Mouse (Mus musculus) ES-Bruce4 (cell line): ENCODE data around the gene Pfkm. TPM values are rescaled to one million over a fixed set of nuclear protein-coding genes. Genes with fewer than 3 reads are reported as not detected.

ENCODE experiments used
- H3K27ac ChIP-seq: 2 replicates; pipeline ENCODE4 v1.5.1; 2012; ENCODE audit warnings: low read length, inconsistent platforms; ENCODE audit not compliant: insufficient read depth
- H3K27me3 ChIP-seq: 2 replicates; pipeline ENCODE4 v1.6.1; 2012; ENCODE audit warnings: mild to moderate bottlenecking, low read length, inconsistent platforms; ENCODE audit not compliant: control insufficient read depth, poor library complexity, insufficient read depth, severe bottlenecking
- H3K36me3 ChIP-seq: 2 replicates; pipeline ENCODE4 v1.6.1; 2012; ENCODE audit warnings: inconsistent platforms, mild to moderate bottlenecking, low read length, moderate library complexity; ENCODE audit not compliant: control insufficient read depth, poor library complexity, insufficient read depth, severe bottlenecking
- H3K4me1 ChIP-seq: one replicate; pipeline ENCODE4 v1.8.1; 2011; ENCODE audit warnings: low read length; ENCODE audit not compliant: control insufficient read depth, insufficient read depth
- H3K4me3 ChIP-seq: 2 replicates; pipeline ENCODE4 v1.5.1; 2011; ENCODE audit warnings: low read depth, mild to moderate bottlenecking, low read length
- H3K9ac ChIP-seq: 2 replicates; pipeline ENCODE4 v1.6.1; 2012; ENCODE audit warnings: low read depth, mild to moderate bottlenecking, inconsistent platforms; ENCODE audit not compliant: poor library complexity, severe bottlenecking
- H3K9me3 ChIP-seq: replicated peaks from 2 replicates; pipeline ENCODE4 v1.6.1; 2012; ENCODE audit warnings: mild to moderate bottlenecking, low read length, inconsistent platforms; ENCODE audit not compliant: control insufficient read depth, poor library complexity, insufficient read depth, severe bottlenecking
- CTCF ChIP-seq: IDR thresholded peaks from one replicate; pipeline ENCODE4 v1.8.1; 2011; ENCODE audit warnings: low read depth, low read length
- EP300 ChIP-seq: IDR thresholded peaks from 2 replicates; pipeline ENCODE4 v1.6.1; 2011; ENCODE audit warnings: low read depth, low read length; ENCODE audit not compliant: insufficient read depth
- POLR2A ChIP-seq: IDR thresholded peaks from one replicate; pipeline ENCODE4 v1.8.1; 2011; ENCODE audit warnings: low read length; ENCODE audit not compliant: insufficient read depth
- polyA plus RNA-seq: library from polyadenylated mRNA; stranded (reverse); fragments of >200 nt; gene quantifications from 2 replicates; pipeline ENCODE4 v1.2.4, GENCODE M21; 2011; ENCODE audit warnings: low read depth; ENCODE audit not compliant: missing spikeins, insufficient read depth, insufficient read length

Gene Pfkm
- polyA plus RNA-seq, 1 experiment = 39.8 TPM

DNA sequence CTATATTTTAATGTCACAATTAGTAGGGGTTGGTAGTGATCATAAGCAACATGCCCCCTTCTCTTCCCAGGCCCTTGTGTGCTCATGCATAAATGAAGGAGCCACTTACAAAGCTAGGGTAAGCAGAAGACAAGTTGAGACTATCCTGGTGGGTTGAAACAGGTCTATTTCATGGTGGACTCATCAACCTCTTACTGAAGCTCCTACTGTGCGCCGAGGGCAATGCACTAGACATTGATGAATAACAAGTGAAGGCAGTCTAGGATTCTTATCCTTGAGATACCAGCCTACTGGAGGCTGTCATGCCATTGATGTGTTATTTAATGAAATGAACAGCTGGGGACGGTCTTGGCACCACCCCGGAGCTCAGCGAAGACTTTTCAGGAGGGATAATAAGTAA lies 62.9 kb downstream of the Pfkm start:
- Histone ChIP-seq H3K36me3 (no peaks in the 10 kb centered on the region), H3K4me1 (no peaks in the 10 kb centered on the region), H3K4me3 (no peak overlapping the region), H3K27me3 (no peaks in the 10 kb centered on the region), H3K9ac (no peak overlapping the region), H3K27ac (peak overlapping the region; percentile 94), H3K9me3 (no peaks in the 10 kb centered on the region)
- TF ChIP-seq EP300 (no peak), CTCF (no peak), POLR2A (no peak)

- H3K4me1 ChIP-seq = no peaks in the 10 kb centered on the region
- TF ChIP-seq CTCF (no peak), POLR2A (no peak), EP300 (peak; percentile 99)
- H3K9ac ChIP-seq = no peak overlapping the region
- no peaks in the 10 kb centered on the region for H3K36me3 ChIP-seq
- H3K4me3 ChIP-seq = no peak overlapping the region
- no peaks in the 10 kb centered on the region for H3K27me3 ChIP-seq
- H3K9me3 ChIP-seq = no peaks in the 10 kb centered on the region
- H3K27ac ChIP-seq = peak overlapping the region; percentile 94
Observed at GRCm38 (mm10) chr15:98155944-98156343, 63.6 kb downstream of the Pfkm start.

GRCm38 (mm10) chr15:98157253-98157652 lies 64.9 kb downstream of the Pfkm start:
- Histone ChIP-seq H3K36me3 (no peaks in the 10 kb centered on the region), H3K4me1 (no peaks in the 10 kb centered on the region), H3K27me3 (no peaks in the 10 kb centered on the region), H3K4me3 (no peak overlapping the region), H3K9ac (no peak overlapping the region), H3K9me3 (no peaks in the 10 kb centered on the region), H3K27ac (no peak overlapping the region)
- TF ChIP-seq EP300 = no peak
- TF ChIP-seq POLR2A = no peak
- no peak for TF ChIP-seq CTCF

DNA sequence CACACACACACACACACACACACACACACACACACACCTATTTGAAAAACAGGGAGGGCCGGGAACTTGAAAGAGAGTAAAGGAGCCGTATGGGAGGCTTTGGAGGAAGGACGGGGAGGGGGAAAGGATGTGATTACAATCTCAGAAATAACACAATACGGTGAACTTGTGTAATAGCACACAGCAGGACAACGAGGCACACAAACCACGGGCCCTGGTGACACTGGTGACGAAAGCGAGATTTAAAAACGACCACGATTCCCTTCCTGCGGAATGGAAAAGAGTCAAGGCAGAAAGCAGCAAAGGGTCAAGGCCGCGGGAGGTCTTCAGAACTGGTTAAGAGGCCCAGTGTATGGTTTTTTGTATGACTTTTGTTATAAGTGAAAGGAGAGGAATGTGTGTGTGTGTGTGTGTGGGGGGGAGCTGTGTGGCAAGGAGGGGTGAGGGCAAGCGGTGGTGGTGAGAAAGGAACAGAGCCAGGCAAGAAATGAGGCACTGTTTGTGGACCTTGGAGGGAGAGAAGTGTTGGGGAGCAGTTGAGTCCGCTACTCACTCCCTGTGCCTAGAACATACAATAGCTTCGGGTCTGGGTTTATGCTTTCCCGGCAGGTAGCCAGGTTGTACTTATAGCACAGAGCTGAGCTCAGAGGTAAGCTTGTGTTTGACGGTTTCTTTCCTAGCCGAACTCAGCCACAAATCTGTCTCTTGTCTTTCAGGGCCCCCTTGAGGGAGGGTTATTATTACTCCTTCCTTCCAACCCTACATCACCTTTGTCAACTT lies 68.8 kb downstream of the Pfkm start:
- Histone ChIP-seq H3K9me3 (no peaks in the 10 kb centered on the region), H3K4me3 (no peak overlapping the region), H3K4me1 (no peaks in the 10 kb centered on the region), H3K36me3 (no peaks in the 10 kb centered on the region), H3K27me3 (no peaks in the 10 kb centered on the region), H3K9ac (no peak overlapping the region), H3K27ac (no peak overlapping the region)
- no peak for TF ChIP-seq CTCF
- TF ChIP-seq POLR2A = no peak
- no peak for TF ChIP-seq EP300

DNA sequence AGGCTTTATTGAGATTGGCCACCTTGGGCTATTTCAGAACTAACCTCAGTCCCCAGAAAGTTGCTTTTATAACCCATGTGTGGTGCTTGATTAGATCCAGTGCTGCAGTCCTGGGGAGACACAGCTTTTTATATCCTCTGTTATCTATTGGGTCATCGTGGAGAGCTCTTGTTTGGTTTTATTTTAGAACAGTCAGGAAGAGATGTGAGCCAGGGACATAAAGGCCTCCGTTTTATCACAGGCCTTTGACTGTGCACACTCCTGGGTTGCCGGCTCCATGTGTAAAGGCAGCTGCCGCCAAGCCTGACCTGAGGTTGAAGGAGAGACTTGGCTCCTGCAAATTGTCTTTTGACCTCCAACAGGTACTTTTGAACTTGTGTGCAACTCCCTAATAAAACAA lies 70.2 kb downstream of the Pfkm start:
- H3K4me1 ChIP-seq = no peaks in the 10 kb centered on the region
- no peaks in the 10 kb centered on the region for H3K27me3 ChIP-seq
- H3K36me3 ChIP-seq = no peaks in the 10 kb centered on the region
- no peak overlapping the region for H3K27ac ChIP-seq
- H3K4me3 ChIP-seq = no peak overlapping the region
- H3K9me3 ChIP-seq = no peaks in the 10 kb centered on the region
- TF ChIP-seq EP300 = no peak
- no peak for TF ChIP-seq POLR2A
- no peak for TF ChIP-seq CTCF
- H3K9ac ChIP-seq = no peak overlapping the region

GRCm38 (mm10) chr15:98165525-98165924 lies 73.1 kb downstream of the Pfkm start, which contains the start of gene Asb8:
Gene Asb8 (minus strand): TSS chr15:98165625.
- Histone ChIP-seq H3K4me1 (no peaks in the 10 kb centered on the region), H3K27me3 (no peaks in the 10 kb centered on the region)

More at GRCm38 (mm10) chr15:98165525-98165924, 73.1 kb downstream of the Pfkm start, which contains the start of gene Asb8:
- TF ChIP-seq CTCF = no peak
- TF ChIP-seq EP300 = no peak
- no peak for TF ChIP-seq POLR2A
- no peak within 1 kb of the TSS for H3K9ac ChIP-seq
- no peak within 1 kb of the TSS for H3K4me3 ChIP-seq
- H3K36me3 ChIP-seq = no peaks in the 10 kb centered on the region
- H3K9me3 ChIP-seq = no peaks in the 10 kb centered on the region
- H3K27ac ChIP-seq = no peak within 1 kb of the TSS
